Mouse (Mus musculus): ENCODE data around the gene Ifnk.

DNA sequence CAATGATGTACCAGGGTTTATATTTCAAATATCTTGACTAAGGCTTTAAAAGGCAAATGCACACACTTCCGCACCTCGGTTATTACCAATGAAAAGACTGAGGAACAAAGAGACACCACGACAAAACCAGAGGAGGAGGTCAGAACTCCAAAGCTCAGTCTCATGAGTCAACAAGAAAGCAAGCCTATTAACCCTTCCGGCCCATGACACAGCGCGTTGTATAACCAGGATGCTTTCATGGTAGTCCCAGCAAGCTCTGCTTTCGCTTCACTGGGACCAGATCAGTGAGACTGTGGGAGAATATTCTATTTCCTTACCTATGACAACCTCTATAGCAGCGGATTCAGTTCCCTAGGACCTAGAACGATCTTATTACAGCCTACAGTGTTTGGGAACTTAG, 25.1 kb upstream of the Ifnk start:
- TF ChIP-seq POLR2A (IDR thresholded peaks at IDR 0.05; ENCODE audit: borderline replicate concordance, extremely low read depth, insufficient read depth, insufficient read length, poor library complexity, severe bottlenecking), result no peak
- TF ChIP-seq CTCF (IDR thresholded peaks at IDR 0.05; ENCODE audit: borderline replicate concordance, extremely low read depth, insufficient read depth, insufficient read length), result no peak
